ENCODE assay signal across 8 mouse cellular contexts in genomic region chr5:142821266-142821973, GRCm38 (mm10). TPM values are rescaled to one million over a fixed set of nuclear protein-coding genes. Genes with fewer than 3 reads are reported as not detected.
DNase-seq lines count a peak whose midpoint lies in the region; ATAC-seq lines count a peak whose summit lies in the region.

No protein-coding gene starts in this region.

- peak overlapping the region; percentile 100 for H3K9ac ChIP-seq in hindbrain, embryonic 14.5 days

- peak overlapping the region; percentile 100 for H3K27ac ChIP-seq in hindbrain, embryonic 14.5 days
- H3K27ac ChIP-seq in macrophage: peak overlapping the region; percentile 100

- ATAC-seq in hindbrain, embryonic 14.5 days (ENCODE audit: low FRiP score): peak; percentile 9; the same call in 1 of the 2 replicates
- ATAC-seq in inflammation-experienced regulatory T-cells, adult 6 months: no peak

- no peaks in the 10 kb centered on the region for H3K27me3 ChIP-seq in hindbrain, embryonic 14.5 days (ENCODE audit: control insufficient read depth, insufficient read depth, low read length)

- H3K9me3 ChIP-seq in hindbrain, embryonic 14.5 days (ENCODE audit: control insufficient read depth, low read length): no peaks in the 10 kb centered on the region

- peak overlapping the region; percentile 98 for H3K4me3 ChIP-seq in hindbrain, embryonic 14.5 days (replicated peaks; ENCODE audit: low read length)
- H3K4me3 ChIP-seq in macrophage (ENCODE audit: inconsistent target): peak overlapping the region; percentile 85

- H3K36me3 ChIP-seq in hindbrain, embryonic 14.5 days (replicated peaks; ENCODE audit: control insufficient read depth, insufficient read depth): no peaks in the 10 kb centered on the region
- no peaks in the 10 kb centered on the region for H3K36me3 ChIP-seq in macrophage (ENCODE audit: inconsistent target)

- peak overlapping the region; percentile 99 for H3K4me2 ChIP-seq in hindbrain, embryonic 14.5 days (replicated peaks)

- peak; percentile 97 for DNase-seq in adipocyte (ENCODE audit: low spot score)
- peak; percentile 93 to 94 for DNase-seq in cerebellum, postnatal 25 days
- peak; percentile 94 for DNase-seq in gastrocnemius, adult 18-20 months (ENCODE audit: low spot score)
- peak; percentile 75 for DNase-seq in hindbrain, embryonic 14.5 days (ENCODE audit: low spot score)
- peak; percentile 61 to 74 for DNase-seq in left cerebral cortex, adult 8-10 months (ENCODE audit: low spot score in 2 of 2)
- peak; percentile 61 to 78 for DNase-seq in right cerebral cortex, adult 2 months (ENCODE audit: low spot score in 2 of 2)

- under 1% methylated on average over 36 of the region's 36 CpGs for WGBS in hindbrain, embryonic 14.5 days
- WGBS in macrophage (ENCODE audit: missing documents): under 1% methylated on average over 32 of the region's 36 CpGs

- H3K79me2 ChIP-seq in macrophage (ENCODE audit: inconsistent target): peaks cover 30% of the 10 kb centered on the region

- H3K4me1 ChIP-seq in hindbrain, embryonic 14.5 days (replicated peaks; ENCODE audit: control insufficient read depth, insufficient read depth, low read length): peaks cover 31% of the 10 kb centered on the region

RNA-seq across cellular contexts. Expression of gene Tnrc18, which starts 4.0 kb away (rescaled TPM):
- 10 to 100 TPM; 29.0 to 40.6 TPM for total RNA-seq in gastrocnemius, adult 18-20 months (2021)
- polyA plus RNA-seq in hindbrain, embryonic 14.5 days (2014; fragmentation: Nextera tagmentation; extraction: Ambion mirVana): 34.1 and 38.9 TPM in 2 replicates
- 100 to 1,000 TPM; 112 to 134 (median 116) TPM for total RNA-seq in left cerebral cortex, adult 8-10 months (2022)
- 100 to 1,000 TPM in 22 of 26 experiments, 10 to 100 TPM in 4; 39.2 to 447 (median 241) TPM for total RNA-seq in macrophage (2018; cell fraction: chromatin; rRNA removed)
- total RNA-seq in macrophage (2018; cell fraction: cytosol; rRNA removed): 10 to 100 TPM; 20.2 to 98.3 (median 69.9) TPM
- total RNA-seq in macrophage (2018; cell fraction: nucleus; rRNA removed): 100 to 1,000 TPM in 23 of 26 experiments, 10 to 100 TPM in 3; 54.6 to 280 (median 200) TPM
- polyA plus RNA-seq in macrophage (2018): 25.5 to 27.5 TPM (median 26.9 TPM) in 3 replicates
- 1 to 10 TPM; 1.6 to 4.4 (median 2.9) TPM for polyA plus RNA-seq in inflammation-experienced regulatory T-cells, adult 6 months (2017; shearing (Covaris generic))
